Mouse (Mus musculus) heart, embryonic 14.5 days (tissue): ENCODE measurements around the gene Gm5580. TPM values are rescaled to one million over a fixed set of nuclear protein-coding genes. Genes with fewer than 3 reads are reported as not detected.
"Not testable (repeated sequence)": the region's sequence is repeated elsewhere in the genome, so short reads cannot be mapped to it uniquely, and the experiment has no call there.

Source experiments
- ATAC-seq: fragments of 200-750 bp; cut with Nextera tagmentation; 2 replicates; pipeline ENCODE4 v1.8.0; 2017; ENCODE audit warnings: low read depth, moderate TSS enrichment; ENCODE audit not compliant: insufficient number of reproducible peaks, insufficient read depth, low FRiP score
- H3K27ac ChIP-seq, 2 experiments: fragments of 200-500 bp in 1 of 2; fragments of 300-500 bp in 1 of 2; sonication (generic) in 1 of 2; replicated peaks in 1 of 2; 2 replicates each; pipeline ENCODE4 v1.5.1; 2012 to 2014; ENCODE audit warnings: low read depth in 2 of 2, low read length in 2 of 2, control low read depth in 1 of 2, mild to moderate bottlenecking in 1 of 2, mixed read lengths in 1 of 2; ENCODE audit not compliant: control insufficient read depth in 1 of 2, insufficient read depth in 1 of 2
- H3K27me3 ChIP-seq: fragments of 300-500 bp; sonication (generic); 2 replicates; pipeline ENCODE4 v1.6.1; 2014; ENCODE audit warnings: mild to moderate bottlenecking, low read length, control low read depth; ENCODE audit not compliant: control insufficient read depth, insufficient read depth
- H3K36me3 ChIP-seq: fragments of 300-500 bp; sonication (generic); 2 replicates; pipeline ENCODE4 v1.6.1; 2014; ENCODE audit warnings: mild to moderate bottlenecking, control low read depth, low read length, mixed read lengths; ENCODE audit not compliant: control insufficient read depth, insufficient read depth
- H3K4me1 ChIP-seq, 2 experiments: fragments of 200-500 bp in 1 of 2; fragments of 300-500 bp in 1 of 2; sonication (generic) in 1 of 2; 2 replicates each; pipeline ENCODE4 v1.6.1; 2012 to 2014; ENCODE audit warnings: low read length in 2 of 2, control low read depth in 1 of 2, mixed read lengths in 1 of 2; ENCODE audit not compliant: control insufficient read depth in 2 of 2, insufficient read depth in 2 of 2
- H3K4me2 ChIP-seq: fragments of 300-500 bp; sonication (generic); 2 replicates; pipeline ENCODE4 v1.6.1; 2014; ENCODE audit warnings: mild to moderate bottlenecking, low read length
- H3K4me3 ChIP-seq, 2 experiments: fragments of 200-500 bp in 1 of 2; fragments of 300-500 bp in 1 of 2; sonication (generic) in 1 of 2; 2 replicates each; pipeline ENCODE4 v1.5.1; 2012 to 2014; ENCODE audit warnings: low read length in 2 of 2, mild to moderate bottlenecking in 2 of 2, control low read depth in 1 of 2, low read depth in 1 of 2, moderate library complexity in 1 of 2; ENCODE audit not compliant: control insufficient read depth in 1 of 2, insufficient read depth in 1 of 2
- H3K9ac ChIP-seq: fragments of 300-500 bp; sonication (generic); 2 replicates; pipeline ENCODE4 v1.6.1; 2014; ENCODE audit warnings: mild to moderate bottlenecking, low read length
- H3K9me3 ChIP-seq: fragments of 300-500 bp; sonication (generic); 2 replicates; pipeline ENCODE4 v1.6.1; 2016; ENCODE audit warnings: low read length, control low read depth; ENCODE audit not compliant: control insufficient read depth
- WGBS: fragments of 180-500 bp; shearing (Covaris S2); extraction: QIAGEN DNeasy Blood & Tissue Kit; methylation state at CpG from one replicate; pipeline ENCODE4 v1.1.7; 2014; 5-methylcytosine and 5-hydroxymethylcytosine counted together
- polyA plus RNA-seq: library from polyadenylated mRNA; unstranded; fragments of >200 nt; fragmentation: Nextera tagmentation; extraction: Ambion mirVana; gene quantifications from 2 replicates; pipeline ENCODE4 v1.2.1, GENCODE M21; 2014

Gene Gm5580
- polyA plus RNA-seq, 1 experiment from 2014 or later: 0.28 TPM

DNA sequence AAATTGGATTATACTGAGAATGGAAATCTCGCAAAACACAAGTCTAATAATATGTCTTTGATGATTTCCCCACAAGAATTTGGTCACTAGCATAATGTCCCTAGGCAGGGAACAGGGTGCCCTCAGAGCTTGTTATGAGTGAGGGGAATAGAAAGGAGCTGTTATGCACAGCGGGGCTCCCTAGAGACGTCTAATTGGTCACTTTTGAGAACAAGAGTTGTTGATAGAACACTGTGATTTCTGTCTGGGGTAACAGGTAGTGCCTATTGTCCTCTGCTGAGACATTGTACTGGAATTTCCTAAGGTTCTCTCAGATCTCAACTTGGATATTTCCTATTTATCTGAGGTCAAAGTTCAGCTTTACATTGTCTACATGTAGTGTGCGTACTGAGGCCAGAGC lies 33.2 kb downstream of the Gm5580 start, which contains the start of gene Olfr215:
TSS of gene Olfr215 (minus strand) at position 101 of the 400 bp plus-strand sequence.
- H3K9ac ChIP-seq: no peak within 1 kb of the TSS
- ATAC-seq: no peak
- H3K4me1 ChIP-seq: no peaks in the 10 kb centered on the region
- H3K9me3 ChIP-seq: no peaks in the 10 kb centered on the region
- 78% methylated on average over 4 of the region's 4 CpGs for WGBS
- H3K4me2 ChIP-seq: no peak within 1 kb of the TSS
- no peaks in the 10 kb centered on the region for H3K27me3 ChIP-seq
- no peak within 1 kb of the TSS for H3K27ac ChIP-seq
- no peaks in the 10 kb centered on the region for H3K36me3 ChIP-seq
- H3K4me3 ChIP-seq: no peak within 1 kb of the TSS

- not testable (repeated sequence) for H3K9me3 ChIP-seq, H3K9ac ChIP-seq, H3K4me2 ChIP-seq, H3K27me3 ChIP-seq, H3K4me1 ChIP-seq, H3K27ac ChIP-seq, ATAC-seq, H3K36me3 ChIP-seq, H3K4me3 ChIP-seq
Observed at GRCm38 (mm10) chr6:116600969-116601368, 50.0 kb downstream of the Gm5580 start.

Other genes starting within 250 kb of the Gm5580 start
- gene March8, start 213.1 kb upstream of the Gm5580 start, polyA plus RNA-seq: 22.2 and 28.6 TPM in 2 replicates
- gene Alox5, start 90.0 kb upstream of the Gm5580 start, polyA plus RNA-seq: 2.3 and 2.4 TPM in 2 replicates
- not detected in 2 replicates for gene Olfr211, start 62.0 kb upstream of the Gm5580 start, polyA plus RNA-seq
- gene Olfr212, start 44.6 kb upstream of the Gm5580 start, polyA plus RNA-seq: not detected in 2 replicates
- not detected in 2 replicates for gene Olfr213, start 12.7 kb upstream of the Gm5580 start, polyA plus RNA-seq
- not detected in 2 replicates for gene Olfr214, start 3.1 kb downstream of the Gm5580 start, polyA plus RNA-seq
- gene Olfr215, start 33.1 kb downstream of the Gm5580 start, polyA plus RNA-seq: not detected in 2 replicates
- gene Zfp422, start 77.9 kb downstream of the Gm5580 start, polyA plus RNA-seq: 83.6 and 86.5 TPM in 2 replicates
- 40.6 and 45.7 TPM in 2 replicates for gene Depp1, start 99.5 kb downstream of the Gm5580 start, polyA plus RNA-seq
- gene Rassf4, start 122.8 kb downstream of the Gm5580 start, polyA plus RNA-seq: 8.0 and 9.4 TPM in 2 replicates
- gene Tmem72, start 165.8 kb downstream of the Gm5580 start, polyA plus RNA-seq: 0.07 and 0.09 TPM in 2 replicates